Mouse (Mus musculus) liver, embryonic 14.5 days (tissue): ENCODE data around the gene Plin4. TPM values are rescaled to one million over a fixed set of nuclear protein-coding genes. Genes with fewer than 3 reads are reported as not detected.

ENCODE experiments used
- ATAC-seq: fragments of 200-750 bp; cut with Nextera tagmentation; 2 replicates; pipeline ENCODE4 v1.8.0; 2017; ENCODE audit warnings: moderate number of reproducible peaks, mild to moderate bottlenecking, moderate library complexity; ENCODE audit not compliant: insufficient read depth
- DNase-seq, 3 experiments: peaks; one replicate each; pipeline ENCODE4 v3.0.0-alpha.2; 2012 to 2013; ENCODE audit warnings: low read depth in 3 of 3, low spot score in 3 of 3
- H3K27ac ChIP-seq: fragments of 300-500 bp; sonication (generic); 2 replicates; pipeline ENCODE4 v1.5.1; 2014; ENCODE audit warnings: moderate library complexity, mild to moderate bottlenecking, control low read depth, inconsistent platforms
- H3K27me3 ChIP-seq: fragments of 300-500 bp; sonication (generic); 2 replicates; pipeline ENCODE4 v1.6.1; 2014; ENCODE audit warnings: mild to moderate bottlenecking, low read length, moderate library complexity; ENCODE audit not compliant: control insufficient read depth, insufficient read depth
- H3K36me3 ChIP-seq: fragments of 300-500 bp; sonication (generic); replicated peaks from 2 replicates; pipeline ENCODE4 v1.6.1; 2014; ENCODE audit warnings: low read depth; ENCODE audit not compliant: control insufficient read depth, insufficient read depth
- H3K4me1 ChIP-seq, 2 experiments: fragments of 200-500 bp in 1 of 2; fragments of 300-500 bp in 1 of 2; sonication (generic) in 1 of 2; replicated peaks; 2 replicates each; pipeline ENCODE4 v1.6.1; 2012 to 2014; ENCODE audit warnings: antibody characterized with exemption in 1 of 2, inconsistent platforms in 1 of 2, low read length in 1 of 2; ENCODE audit not compliant: control insufficient read depth in 2 of 2, insufficient read depth in 2 of 2
- H3K4me2 ChIP-seq: fragments of 300-500 bp; sonication (generic); 2 replicates; pipeline ENCODE4 v1.6.1; 2014; ENCODE audit warnings: low read depth, mild to moderate bottlenecking, control low read depth, moderate library complexity
- H3K4me3 ChIP-seq, 2 experiments: fragments of 200-500 bp in 1 of 2; fragments of 300-500 bp in 1 of 2; sonication (generic) in 1 of 2; 2 replicates each; pipeline ENCODE4 v1.5.1; 2012 to 2014; ENCODE audit warnings: low read depth in 2 of 2, low read length in 2 of 2, mild to moderate bottlenecking in 2 of 2, control low read depth in 1 of 2, inconsistent platforms in 1 of 2, moderate library complexity in 1 of 2; ENCODE audit not compliant: insufficient read depth in 1 of 2
- H3K9ac ChIP-seq: fragments of 300-500 bp; sonication (generic); replicated peaks from 2 replicates; pipeline ENCODE4 v1.6.1; 2014; ENCODE audit warnings: mild to moderate bottlenecking, control low read depth, moderate library complexity
- H3K9me3 ChIP-seq: fragments of 300-500 bp; sonication (generic); 2 replicates; pipeline ENCODE4 v1.6.1; 2016; ENCODE audit warnings: low read length, mixed read lengths; ENCODE audit not compliant: control insufficient read depth
- CTCF ChIP-seq: IDR thresholded peaks from 2 replicates; pipeline ENCODE4 v1.5.1; 2016; ENCODE audit warnings: antibody characterized with exemption, low read depth, control low read depth
- EP300 ChIP-seq: IDR thresholded peaks from 2 replicates; pipeline ENCODE4 v1.6.1; 2016; ENCODE audit warnings: antibody characterized with exemption, low read depth
- WGBS: fragments of 180-500 bp; shearing (Covaris S2); extraction: QIAGEN DNeasy Blood & Tissue Kit; methylation state at CpG from one replicate; pipeline ENCODE4 v1.1.7; 2014; ENCODE audit not compliant: insufficient replicate concordance; 5-methylcytosine and 5-hydroxymethylcytosine counted together
- polyA plus RNA-seq, 2 experiments: library from polyadenylated mRNA; depleted of rRNA in 1 of 2; stranded (reverse) in 1 of 2; unstranded in 1 of 2; fragments of >200 nt; fragmentation: Nextera tagmentation in 1 of 2; extraction: Ambion mirVana in 1 of 2; gene quantifications; 2 replicates each; pipeline versions ENCODE4 v1.2.1 to v1.2.3; 2012 to 2014

Gene Plin4
- polyA plus RNA-seq, 2 experiments = 0.01 to 0.03 TPM

- Histone ChIP-seq H3K4me2 (peak overlapping the region; percentile 78), H3K4me1 (peaks cover 4 to 12% of the 10 kb centered on the region in 2 experiments; a peak in 3 of 4 replicates), H3K27me3 (peaks cover 7% of the 10 kb centered on the region), H3K9ac (0 out of 2 replicates have a peak overlapping the region, but pooled peaks have one; percentile 21), H3K36me3 (no peaks in the 10 kb centered on the region), H3K4me3 (peak overlapping the region; percentile 48), H3K27ac (no peak overlapping the region), H3K9me3 (no peaks in the 10 kb centered on the region)
- DNase-seq (peak; percentile 26 to 39 (median 32)), ATAC-seq (peak; percentile 57)
- 2% methylated on average over 27 of the region's 27 CpGs for WGBS
- TF ChIP-seq CTCF (peak; percentile 96), EP300 (no peak)
Observed at GRCm38 (mm10) chr17:56134463-56134971, 24.9 kb upstream of the Plin4 start.

DNA sequence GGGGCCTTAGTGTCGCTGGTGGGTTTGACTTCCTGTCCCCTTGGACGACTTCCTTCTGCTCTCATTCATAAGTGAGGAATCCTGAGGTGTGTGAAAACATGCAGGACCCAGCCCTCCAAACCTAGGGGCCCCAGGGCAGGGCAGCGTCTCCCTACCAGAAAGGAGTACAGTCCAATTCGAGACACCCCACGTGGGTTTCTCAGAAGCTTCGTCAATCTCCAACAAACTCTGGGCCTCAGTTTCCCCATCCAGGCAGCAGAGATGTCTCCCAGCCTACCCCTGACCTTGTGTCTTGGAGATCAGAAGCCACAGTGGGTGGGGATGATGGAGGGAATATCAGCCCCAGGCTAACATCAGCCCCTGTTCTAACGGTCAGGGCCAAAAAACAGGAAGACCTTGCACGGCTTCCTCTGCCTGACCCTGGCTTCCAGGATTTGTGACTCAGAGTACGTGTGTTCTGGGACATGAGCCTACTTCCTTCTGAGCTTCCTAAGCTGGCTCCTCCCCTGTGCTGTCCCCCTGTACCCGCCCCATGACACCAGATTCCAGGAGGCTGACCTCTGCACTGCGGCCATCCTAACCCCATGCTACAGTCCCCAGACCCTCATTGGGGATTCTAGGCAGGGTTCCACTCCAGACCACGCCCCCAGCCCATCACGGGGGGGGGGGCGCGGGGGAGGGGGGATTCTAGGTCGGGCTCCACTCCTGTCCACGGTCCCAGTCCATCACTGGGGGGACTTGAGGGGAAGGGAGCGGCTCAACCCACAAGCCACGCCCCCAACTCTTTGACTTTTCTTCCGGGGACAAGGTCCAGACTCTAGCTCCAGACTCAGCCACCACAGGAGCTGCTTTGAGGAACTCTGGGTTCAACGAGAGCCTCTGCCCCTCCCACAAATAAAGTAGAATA lies 24.1 kb upstream of the Plin4 start:
- WGBS = 5% methylated on average over 20 of the region's 21 CpGs
- TF ChIP-seq CTCF (no peak), EP300 (no peak)

GRCm38 (mm10) chr17:56132661-56133060 lies 23.1 kb upstream of the Plin4 start:
- H3K27ac ChIP-seq = no peak overlapping the region
- ATAC-seq = no peak
- peak overlapping the region; percentile 78; the same call in 1 of the 2 replicates for H3K4me2 ChIP-seq

More for the DNA sequence above, 24.1 kb upstream of the Plin4 start:
- peaks cover 4 to 12% of the 10 kb centered on the region in 2 experiments; a peak in 3 of 4 replicates for H3K4me1 ChIP-seq
- no peaks in the 10 kb centered on the region for H3K36me3 ChIP-seq
- peak overlapping the region; percentile 48 for H3K4me3 ChIP-seq
- peak overlapping the region; percentile 78 for H3K4me2 ChIP-seq
- H3K9me3 ChIP-seq = no peaks in the 10 kb centered on the region
- H3K27ac ChIP-seq = peak overlapping the region; percentile 27; the same call in 1 of the 2 replicates
- no peaks in the 10 kb centered on the region; the same call in 1 of the 2 replicates for H3K27me3 ChIP-seq
- H3K9ac ChIP-seq = no peak overlapping the region
- DNase-seq = peak in 2 of 3 experiments; percentile 41 to 54
- ATAC-seq = peak; percentile 76

GRCm38 (mm10) chr17:56131814-56132213 lies 22.2 kb upstream of the Plin4 start:
- H3K9ac ChIP-seq = no peak overlapping the region
- ATAC-seq = no peak
- H3K4me2 ChIP-seq = no peak overlapping the region
- H3K4me3 ChIP-seq = no peak overlapping the region
- no peaks in the 10 kb centered on the region for H3K27me3 ChIP-seq
- H3K27ac ChIP-seq = no peak overlapping the region
- peak; percentile 42 to 46 (median 46) for DNase-seq
- 33% methylated on average over 7 of the region's 7 CpGs for WGBS
- H3K4me1 ChIP-seq = peaks cover 4 to 12% of the 10 kb centered on the region in 2 experiments; a peak in 3 of 4 replicates
- no peaks in the 10 kb centered on the region for H3K9me3 ChIP-seq
- no peak for TF ChIP-seq EP300
- peak; percentile 93 for TF ChIP-seq CTCF
- no peaks in the 10 kb centered on the region for H3K36me3 ChIP-seq

More at GRCm38 (mm10) chr17:56132661-56133060, 23.1 kb upstream of the Plin4 start:
- Histone ChIP-seq H3K36me3 (no peaks in the 10 kb centered on the region), H3K4me3 (no peak overlapping the region), H3K9ac (no peak overlapping the region), H3K27me3 (no peaks in the 10 kb centered on the region), H3K9me3 (no peaks in the 10 kb centered on the region), H3K4me1 (peaks cover 4 to 12% of the 10 kb centered on the region in 2 experiments; a peak in 3 of 4 replicates)
- 4% methylated on average over 14 of the region's 14 CpGs for WGBS
- peak; percentile 93 for TF ChIP-seq CTCF
- TF ChIP-seq EP300 = no peak
- peak in 2 of 3 experiments; percentile 30 to 47 for DNase-seq

DNA sequence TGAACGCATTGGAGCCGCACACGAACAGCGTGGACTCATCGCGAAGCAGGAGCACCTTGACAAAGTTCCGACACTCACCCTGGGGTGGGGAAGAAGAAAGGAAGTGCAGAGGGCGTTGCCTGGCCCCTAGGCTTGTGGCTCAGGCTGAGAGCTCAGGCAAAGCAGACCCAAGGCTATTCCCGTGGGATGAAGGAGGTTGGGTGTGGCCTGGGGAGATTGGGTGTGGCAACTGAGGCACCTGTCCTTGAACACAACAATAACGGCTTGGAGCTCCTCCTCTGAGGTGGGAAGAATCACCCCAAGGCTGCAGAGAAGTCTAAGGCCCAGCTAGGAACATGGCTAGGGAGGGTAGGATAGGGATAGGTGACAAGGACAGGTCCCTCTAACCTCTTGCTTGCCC lies 21.5 kb upstream of the Plin4 start:
- H3K9me3 ChIP-seq = no peaks in the 10 kb centered on the region
- DNase-seq (no peak), ATAC-seq (no peak)
- H3K4me3 ChIP-seq = no peak overlapping the region
- peaks cover 4 to 12% of the 10 kb centered on the region in 2 experiments; a peak in 3 of 4 replicates for H3K4me1 ChIP-seq
- H3K4me2 ChIP-seq = no peak overlapping the region
- H3K27me3 ChIP-seq = no peaks in the 10 kb centered on the region
- no peak overlapping the region for H3K27ac ChIP-seq
- no peak overlapping the region for H3K9ac ChIP-seq
- TF ChIP-seq EP300 (no peak), CTCF (no peak)
- no peaks in the 10 kb centered on the region for H3K36me3 ChIP-seq
- 85% methylated on average over 10 of the region's 10 CpGs for WGBS
